Mouse (Mus musculus): ENCODE measurements around the gene Zfp46.

The Zfp46 gene

DNA sequence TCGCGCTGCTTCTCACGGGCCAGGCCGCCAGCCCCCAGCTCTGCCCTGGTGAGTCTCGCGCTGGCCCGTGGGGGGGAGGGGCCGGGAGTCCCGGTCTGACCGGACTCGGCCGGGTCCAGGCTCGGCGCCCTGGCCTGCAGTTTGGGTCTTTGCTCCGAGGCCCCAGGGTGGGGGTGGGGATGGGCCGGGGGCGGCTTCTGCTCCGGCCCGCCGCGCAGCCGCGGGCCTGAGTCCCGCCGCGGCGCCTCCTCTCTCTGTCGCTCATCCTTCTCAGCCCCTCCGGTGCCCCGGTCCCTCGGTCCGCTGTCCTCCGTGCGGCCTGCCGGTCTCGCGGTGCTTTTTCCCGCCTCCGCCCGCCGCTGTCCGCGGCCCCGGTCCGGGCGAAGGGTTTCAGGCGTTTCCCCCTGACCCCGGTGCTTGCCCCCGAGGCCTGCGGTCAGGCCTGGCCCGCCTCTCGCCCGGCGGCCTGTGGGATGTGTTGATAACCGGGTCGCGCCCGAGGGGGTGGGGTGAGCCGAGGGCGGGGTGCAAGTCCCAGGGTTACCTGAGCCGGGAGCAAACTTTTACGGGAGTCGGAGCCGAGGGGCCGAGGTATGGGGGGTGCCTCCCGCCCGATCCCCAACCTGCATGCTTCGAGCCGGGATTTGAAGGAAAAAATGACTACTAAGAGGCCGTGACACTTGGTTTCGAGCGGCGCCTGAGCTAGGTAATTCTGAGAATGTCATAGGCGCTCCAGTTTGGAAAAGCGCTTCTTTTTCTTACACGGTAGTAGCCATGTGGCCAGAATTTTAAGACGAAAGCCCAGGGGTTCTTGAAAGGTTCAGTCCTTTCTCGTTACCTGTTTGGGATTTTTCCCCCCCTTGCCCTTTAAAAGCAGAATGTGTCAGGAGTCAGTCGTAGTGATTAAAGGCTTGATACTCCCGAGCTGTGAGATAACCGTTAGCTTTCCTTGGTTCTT, 26.8 kb downstream of the Zfp46 start:
- DNase-seq (ENCODE audit: low read depth), result peak; percentile 58

GRCm38 (mm10) chr4:136312616-136313015, 28.1 kb downstream of the Zfp46 start:
- DNase-seq (ENCODE audit: low read depth), result no peak

DNA sequence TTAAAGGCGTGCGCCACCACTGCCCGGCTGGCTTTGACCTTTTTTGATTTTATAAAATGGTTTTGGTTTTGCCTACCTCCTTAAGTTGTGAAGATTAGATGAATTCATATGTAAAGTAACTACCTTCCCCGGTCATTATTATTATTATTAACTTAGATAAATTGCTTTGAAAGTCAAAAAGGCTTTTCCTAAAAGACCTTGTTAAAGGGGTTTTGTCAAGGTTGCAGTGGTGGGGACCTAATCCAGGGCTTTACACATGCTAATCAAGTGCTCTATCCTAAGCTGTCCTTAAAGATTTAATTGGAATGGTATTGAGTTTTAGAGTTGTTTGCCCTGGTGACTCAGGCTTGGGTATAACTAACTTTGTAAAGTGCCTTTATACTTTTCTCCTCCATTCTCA, 33.2 kb downstream of the Zfp46 start:
- DNase-seq (ENCODE audit: low read depth), result no peak

DNA sequence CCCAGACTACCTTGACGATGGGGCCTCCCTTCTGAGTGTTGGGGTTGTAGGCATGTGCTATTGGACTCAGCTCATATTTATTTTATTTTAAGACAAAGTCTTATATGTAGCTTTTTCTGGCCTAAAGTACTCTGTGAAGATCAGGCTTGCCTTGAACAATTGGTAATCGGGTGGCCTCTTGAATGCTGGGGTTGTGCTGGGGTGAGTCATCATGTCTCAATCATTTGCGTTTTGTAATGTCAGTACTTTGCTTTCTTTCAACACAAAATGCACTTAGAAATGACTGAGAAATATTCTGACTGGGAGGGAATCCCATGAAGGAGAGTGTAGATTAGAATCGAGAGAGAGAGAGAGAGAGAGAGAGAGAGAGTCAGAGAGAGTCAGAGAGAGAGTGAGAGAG, 35.5 kb downstream of the Zfp46 start:
- no peak for DNase-seq (ENCODE audit: low read depth)

GRCm38 (mm10) chr4:136324226-136324625, 39.7 kb downstream of the Zfp46 start:
- no peak for DNase-seq (ENCODE audit: low read depth)

GRCm38 (mm10) chr4:136327238-136327637, 42.8 kb downstream of the Zfp46 start:
- DNase-seq (ENCODE audit: low read depth), result no peak

GRCm38 (mm10) chr4:136328115-136328514, 43.6 kb downstream of the Zfp46 start:
- DNase-seq (ENCODE audit: low read depth), result no peak

DNA sequence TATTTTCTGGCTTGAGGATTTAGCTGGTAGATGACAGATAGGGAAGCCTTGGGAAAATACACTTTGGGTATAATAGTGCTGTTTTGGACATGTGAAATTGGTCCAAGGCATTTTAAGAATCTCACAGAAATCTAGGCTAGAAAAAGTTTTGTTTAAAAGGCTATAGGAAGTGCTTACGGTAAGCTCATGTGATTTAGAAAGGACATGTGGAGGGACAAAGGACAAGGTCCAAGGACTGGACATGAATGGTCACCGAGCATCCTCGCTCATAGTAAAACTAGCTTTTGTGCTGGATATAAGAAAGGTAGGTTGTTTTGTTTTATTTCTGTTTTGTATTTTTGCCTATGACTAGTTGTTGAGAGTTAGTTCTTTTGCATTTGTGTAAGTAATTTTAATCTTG, 47.2 kb downstream of the Zfp46 start:
- no peak for DNase-seq (ENCODE audit: low read depth)

- DNase-seq (ENCODE audit: low read depth), result no peak
These were observed 48.7 kb downstream of the Zfp46 start for GRCm38 (mm10) chr4:136333191-136333590.

DNA sequence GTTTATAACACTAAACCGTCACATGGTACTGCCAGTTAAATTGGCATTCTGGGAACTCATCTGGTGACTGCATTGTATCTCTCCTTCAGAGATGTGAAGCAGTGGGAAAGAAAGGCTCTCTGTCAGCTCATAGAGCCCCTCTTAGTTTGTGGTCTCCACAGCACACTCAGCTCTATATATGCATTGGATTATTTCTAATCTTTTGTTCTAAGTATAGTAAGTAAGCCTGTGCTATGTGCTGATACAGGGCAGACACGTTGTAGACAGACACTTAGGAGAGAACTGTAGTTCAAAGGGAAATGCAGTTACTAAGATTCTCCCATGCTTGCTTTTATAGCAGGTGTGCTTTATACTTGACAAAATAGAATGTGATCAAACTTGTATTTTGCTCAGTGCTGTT, 50.6 kb downstream of the Zfp46 start:
- no peak for DNase-seq (ENCODE audit: low read depth)

DNA sequence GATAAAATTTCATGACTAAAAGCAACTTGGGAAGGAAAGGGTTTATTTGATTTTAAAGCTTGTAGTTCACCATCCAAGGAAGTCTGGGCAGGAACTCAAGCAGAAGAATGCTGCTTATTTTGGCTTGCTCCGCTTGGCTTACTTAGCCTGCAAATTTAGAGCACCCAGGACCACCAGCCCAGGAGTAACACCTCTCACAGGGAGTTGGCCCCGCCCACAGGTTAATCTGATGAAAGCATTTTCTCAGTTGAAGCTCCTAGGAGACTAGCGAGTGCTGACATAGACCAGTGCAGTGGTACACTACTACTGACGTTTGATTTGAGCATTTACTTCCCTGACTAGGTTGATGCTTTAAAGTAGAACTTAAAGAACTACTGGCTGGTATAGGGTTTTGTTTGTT, 52.6 kb downstream of the Zfp46 start:
- DNase-seq (ENCODE audit: low read depth), result no peak

Data from c-Kit-positive CD71-positive TER-119-negative erythroid progenitor cells, embryonic 14.5 days (primary cell).